Mouse (Mus musculus) gastrocnemius, postnatal 10 days (tissue): Measurements from ENCODE around the gene Vmn2r31. TPM values are rescaled to one million over a fixed set of nuclear protein-coding genes. Genes with fewer than 3 reads are reported as not detected.
"Not testable (repeated sequence)": the region's sequence is repeated elsewhere in the genome, so short reads cannot be mapped to it uniquely, and the experiment has no call there.

ENCODE experiments used
- DNase-seq: peaks from one replicate; pipeline ENCODE4 v3.0.0; 2021; ENCODE audit warnings: mixed read lengths
- long read RNA-seq, 2 experiments: library from polyadenylated mRNA; stranded (forward); transcript quantifications; one replicate each; pipeline ENCODE4 v2.0.0; 2021
- total RNA-seq, 2 experiments: library from RNA; stranded (reverse); gene quantifications; 2 replicates each; pipeline ENCODE4 v1.2.3; 2021

The Vmn2r31 gene
- not detected for total RNA-seq
- long read RNA-seq, experiment 1 = 0 reads
- long read RNA-seq, experiment 2 = 0 reads

- DNase-seq = not testable (repeated sequence)
Observed at GRCm38 (mm10) chr7:7399603-7400002, at the start of gene Vmn2r31. TSS of gene Vmn2r31 (minus strand) at chr7:7399703.

GRCm38 (mm10) chr7:7374431-7374830 is 25.1 kb downstream of the Vmn2r31 start, which contains the start of gene Gm45783:
TSS of gene Gm45783 (minus strand) at chr7:7374573.
- not testable (repeated sequence) for DNase-seq

- DNase-seq = not testable (repeated sequence)
Observed at GRCm38 (mm10) chr7:7337509-7337908, 62.0 kb downstream of the Vmn2r31 start, which contains the start of gene Vmn2r30. TSS of gene Vmn2r30 (minus strand) at chr7:7337609.

Other genes starting within 250 kb of the Vmn2r31 start
- gene Zfp418, start 228.4 kb downstream of the Vmn2r31 start, total RNA-seq = 1 to 10 TPM; 1.1 to 1.6 TPM
- 1 to 10 TPM; 1.9 to 2.5 TPM for gene Zfp772, start 189.7 kb downstream of the Vmn2r31 start, total RNA-seq
- under 1 TPM in 1 of 2 experiments, not detected in 1; 0.23 TPM for gene Vmn2r29, start 152.4 kb downstream of the Vmn2r31 start, total RNA-seq
- gene Gm45844, start 121.4 kb downstream of the Vmn2r31 start, total RNA-seq = 1 to 10 TPM in 1 of 2 experiments, under 1 TPM in 1; 0.31 to 2.1 TPM
- 10 to 100 TPM; 23.4 to 26.8 TPM for gene Clcn4, start 98.9 kb downstream of the Vmn2r31 start, total RNA-seq
- not detected for gene Vmn2r30, start 62.1 kb downstream of the Vmn2r31 start, total RNA-seq
- not detected for gene Gm45783, start 25.1 kb downstream of the Vmn2r31 start, total RNA-seq
- gene Vmn2r32, start 80.3 kb upstream of the Vmn2r31 start, total RNA-seq = not detected
- gene Vmn2r33, start 167.1 kb upstream of the Vmn2r31 start, total RNA-seq = not detected